Comparison of ENCODE assay signal across 18 mouse cellular contexts in genomic region chr13:109024703-109025102, GRCm38 (mm10).
"Had no signal": no experiment of that assay in that cellular context is flagged by ENCODE, and none has a peak within 500 bp of the region (broad histone marks: within the 10 kb centered on the region; RNA-seq: fewer than 3 reads in every experiment).

No protein-coding gene starts in this region.

- H3K9me3 ChIP-seq: limb, embryonic 12.5 days; limb, embryonic 15.5 days; lung, embryonic 15.5 days; midbrain, embryonic 12.5 days; neural tube, embryonic 12.5 days; neural tube, embryonic 15.5 days had no signal

- H3K4me2 ChIP-seq: limb, embryonic 12.5 days; limb, embryonic 15.5 days; liver, embryonic 11.5 days; lung, embryonic 15.5 days; midbrain, embryonic 12.5 days; neural tube, embryonic 12.5 days; neural tube, embryonic 15.5 days had no signal

- DNase-seq: kidney, adult 18-20 months; kidney, adult 9 months; kidney, postnatal 14 days; kidney, postnatal 4 days; left cerebral cortex, postnatal 4 days; liver, postnatal 0 days; lung, postnatal 10 days; lung, postnatal 4 days; thymus, adult 18-20 months; thymus, postnatal 36 days had no signal

- ATAC-seq: liver, postnatal 0 days had no signal

- H3K9ac ChIP-seq: limb, embryonic 12.5 days; limb, embryonic 15.5 days; liver, embryonic 14.5 days; liver, postnatal 0 days; lung, embryonic 15.5 days; midbrain, embryonic 12.5 days; neural tube, embryonic 12.5 days; neural tube, embryonic 15.5 days had no signal

- H3K4me3 ChIP-seq: limb, embryonic 12.5 days; limb, embryonic 15.5 days; lung, embryonic 15.5 days; midbrain, embryonic 12.5 days; neural tube, embryonic 12.5 days; neural tube, embryonic 15.5 days had no signal

- H3K27me3 ChIP-seq: limb, embryonic 12.5 days; limb, embryonic 15.5 days; lung, embryonic 15.5 days; midbrain, embryonic 12.5 days; neural tube, embryonic 12.5 days; neural tube, embryonic 15.5 days had no signal

- H3K27ac ChIP-seq: limb, embryonic 12.5 days; limb, embryonic 15.5 days; liver, embryonic 14.5 days; lung, embryonic 15.5 days; midbrain, embryonic 12.5 days; neural tube, embryonic 12.5 days; neural tube, embryonic 15.5 days had no signal

- H3K4me1 ChIP-seq: limb, embryonic 12.5 days; limb, embryonic 15.5 days; lung, embryonic 15.5 days; midbrain, embryonic 12.5 days; neural tube, embryonic 12.5 days; neural tube, embryonic 15.5 days had no signal

- H3K36me3 ChIP-seq: limb, embryonic 12.5 days; limb, embryonic 15.5 days; lung, embryonic 15.5 days; midbrain, embryonic 12.5 days; neural tube, embryonic 12.5 days; neural tube, embryonic 15.5 days had no signal
